Mouse (Mus musculus): ENCODE measurements around the gene Dcun1d2. TPM values are rescaled to one million over a fixed set of nuclear protein-coding genes. Genes with fewer than 3 reads are reported as not detected.
A peak's percentile ranks its signal among the peaks of the same experiment; 100 is the strongest.

The Dcun1d2 gene
- polyA plus RNA-seq, 1 experiment from 2014 or later: 33.5 TPM

DNA sequence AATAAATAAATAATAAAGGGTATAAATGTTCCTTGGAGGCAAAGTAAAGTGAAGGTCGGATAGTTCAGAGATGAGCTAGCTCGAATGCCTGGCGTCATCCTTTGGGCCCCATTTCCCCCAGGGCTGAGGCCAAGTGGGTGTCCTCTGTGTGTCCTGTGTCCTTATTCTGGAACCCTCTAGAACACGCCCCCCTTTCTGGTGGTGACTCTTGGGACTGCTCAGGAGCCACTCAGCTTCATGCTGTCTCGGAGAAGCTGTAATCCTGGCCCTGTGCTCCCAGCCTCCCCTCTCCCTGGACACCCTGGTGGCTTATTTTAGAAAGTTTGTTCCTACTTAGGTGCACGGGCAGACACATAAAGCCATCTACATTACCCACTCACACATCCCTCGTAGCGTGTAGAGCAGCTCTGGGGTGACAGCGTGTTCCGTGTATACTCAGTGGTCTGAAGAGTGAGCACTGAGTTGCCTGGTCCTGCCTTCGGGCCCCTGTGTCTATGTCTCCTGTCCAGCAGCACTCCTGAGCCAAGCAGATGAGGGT, 43.5 kb downstream of the Dcun1d2 start:
- H3K36me3 ChIP-seq: no peaks in the 10 kb centered on the region
- no peak overlapping the region for H3K4me3 ChIP-seq
- H3K27ac ChIP-seq (replicated peaks): no peak overlapping the region
- no peak overlapping the region for H3K9ac ChIP-seq
- no peak for ATAC-seq (ENCODE audit: low read depth)
- no peaks in the 10 kb centered on the region for H3K9me3 ChIP-seq
- H3K4me2 ChIP-seq: no peak overlapping the region
- H3K4me1 ChIP-seq (replicated peaks): no peaks in the 10 kb centered on the region
- H3K27me3 ChIP-seq: no peaks in the 10 kb centered on the region
- WGBS: 89% methylated on average over 11 of the region's 11 CpGs

DNA sequence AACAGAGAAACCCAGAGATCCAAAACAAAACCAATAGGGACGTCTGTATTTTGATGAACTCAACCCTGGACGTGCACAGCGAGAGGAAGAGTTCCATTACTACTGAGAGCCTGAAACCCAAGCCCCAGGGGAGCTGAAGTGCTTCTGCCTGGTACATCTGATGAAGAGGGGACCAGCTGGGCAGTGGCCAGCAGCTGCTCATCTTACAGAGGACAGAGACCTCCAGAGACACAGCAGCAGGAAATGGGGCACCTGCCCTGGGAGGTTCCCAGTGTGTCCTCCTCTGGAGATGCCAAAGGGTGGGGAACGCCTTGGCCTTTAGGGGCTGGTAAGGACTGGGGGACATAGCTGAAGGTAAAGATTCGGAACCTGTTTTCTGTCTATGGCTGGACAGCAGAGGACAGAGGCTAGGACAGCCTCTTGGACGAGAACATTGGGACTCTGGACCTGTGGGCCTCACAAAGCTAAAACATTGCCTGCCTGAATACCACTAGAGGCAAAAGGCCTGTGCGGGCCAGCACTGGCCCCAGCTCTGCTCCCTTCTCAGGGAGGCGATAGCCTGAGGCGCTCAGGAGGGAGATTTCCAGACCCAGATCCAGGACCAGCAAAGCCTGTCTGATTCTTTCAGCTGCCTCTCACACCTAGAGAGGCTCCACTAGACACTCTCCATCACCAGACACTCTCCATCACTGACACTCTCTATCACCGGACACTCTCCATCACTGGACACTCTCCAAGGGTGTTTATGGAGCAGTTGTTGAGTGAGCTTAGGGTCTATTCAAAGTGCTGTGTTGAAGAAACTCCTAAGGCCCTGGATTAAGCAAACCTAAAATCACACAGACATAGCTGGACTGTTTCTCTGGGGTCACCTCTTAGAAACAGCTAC, 44.7 kb downstream of the Dcun1d2 start:
- Histone ChIP-seq H3K4me1 (replicated peaks) (no peaks in the 10 kb centered on the region), H3K36me3 (no peaks in the 10 kb centered on the region), H3K27ac (replicated peaks) (no peak overlapping the region), H3K9ac (no peak overlapping the region), H3K4me2 (no peak overlapping the region), H3K9me3 (no peaks in the 10 kb centered on the region), H3K27me3 (no peaks in the 10 kb centered on the region), H3K4me3 (no peak overlapping the region)
- 84% methylated on average over 10 of the region's 10 CpGs for WGBS
- no peak for ATAC-seq (ENCODE audit: low read depth)

DNA sequence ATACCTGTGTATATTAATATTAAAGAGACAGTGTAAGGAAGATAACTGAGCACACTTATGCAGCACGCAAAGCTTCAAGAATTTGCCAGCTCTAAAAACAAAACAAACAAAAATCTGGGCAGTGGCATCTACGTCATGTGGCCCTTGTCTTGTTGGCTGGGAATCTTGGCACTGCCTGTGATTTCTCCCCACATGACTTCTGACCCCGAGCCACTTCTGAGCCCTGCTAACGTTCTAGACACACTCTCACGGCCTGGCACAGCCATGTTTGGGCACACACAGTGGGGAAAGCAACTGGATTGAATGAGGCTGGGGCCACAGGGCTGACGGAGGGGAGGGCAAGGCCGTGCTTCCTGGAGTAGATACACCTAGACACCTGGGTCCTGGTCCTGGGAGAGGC, 47.2 kb downstream of the Dcun1d2 start:
- Histone ChIP-seq H3K4me3 (no peak overlapping the region), H3K4me2 (no peak overlapping the region), H3K9me3 (no peaks in the 10 kb centered on the region), H3K36me3 (no peaks in the 10 kb centered on the region), H3K4me1 (replicated peaks) (no peaks in the 10 kb centered on the region), H3K9ac (no peak overlapping the region), H3K27me3 (no peaks in the 10 kb centered on the region), H3K27ac (replicated peaks) (no peak overlapping the region)
- WGBS: 82% methylated on average over 7 of the region's 7 CpGs
- ATAC-seq (ENCODE audit: low read depth): no peak

DNA sequence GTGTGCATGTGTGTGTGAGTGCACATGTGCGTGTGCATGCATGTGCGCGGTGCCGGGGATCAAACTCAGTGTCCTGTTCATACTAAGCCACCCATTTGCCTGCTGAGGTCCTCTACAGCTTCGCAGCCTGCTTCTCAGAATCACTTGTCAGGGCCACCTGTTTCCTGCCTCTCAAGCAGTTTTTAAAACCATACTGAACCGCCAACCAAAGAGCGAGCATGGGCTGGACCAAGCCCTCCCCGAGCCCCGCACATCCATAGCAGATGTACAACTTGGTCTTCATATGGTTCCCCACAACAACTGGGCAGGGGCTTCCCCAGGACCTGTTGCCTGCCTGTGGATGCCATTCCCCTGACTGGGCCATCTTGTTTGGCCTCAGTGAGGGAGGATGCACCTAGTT, 47.9 kb downstream of the Dcun1d2 start:
- Histone ChIP-seq H3K4me3 (no peak overlapping the region), H3K36me3 (no peaks in the 10 kb centered on the region), H3K27ac (replicated peaks) (no peak overlapping the region), H3K9me3 (no peaks in the 10 kb centered on the region), H3K9ac (no peak overlapping the region), H3K4me2 (no peak overlapping the region), H3K4me1 (replicated peaks) (no peaks in the 10 kb centered on the region), H3K27me3 (no peaks in the 10 kb centered on the region)
- no peak for ATAC-seq (ENCODE audit: low read depth)
- 89% methylated on average over 9 of the region's 9 CpGs for WGBS

DNA sequence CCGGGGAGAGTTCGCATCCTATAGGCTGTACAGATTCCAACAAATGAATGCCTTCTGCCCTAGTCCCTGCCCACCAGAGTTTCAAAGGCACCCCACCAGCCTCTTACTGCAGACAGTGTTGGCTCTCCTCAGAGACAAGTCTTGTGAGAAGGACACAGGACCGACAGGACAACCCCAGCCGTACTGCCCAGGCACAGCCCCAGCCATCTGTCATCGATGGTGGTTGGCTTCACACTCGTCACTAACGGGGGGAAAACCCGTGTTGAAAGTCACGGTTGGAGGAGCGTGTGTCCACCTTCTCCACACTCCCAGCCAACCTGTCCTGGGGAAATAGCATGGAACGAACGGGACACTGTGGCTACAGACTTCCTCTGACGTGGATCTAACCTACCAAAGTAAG, 53.1 kb downstream of the Dcun1d2 start:
- Histone ChIP-seq H3K4me3 (no peak overlapping the region), H3K9ac (no peak overlapping the region), H3K36me3 (no peaks in the 10 kb centered on the region), H3K27ac (replicated peaks) (no peak overlapping the region), H3K27me3 (peaks cover 2% of the 10 kb centered on the region; the same call in 1 of the 2 replicates), H3K4me2 (no peak overlapping the region), H3K9me3 (no peaks in the 10 kb centered on the region), H3K4me1 (replicated peaks) (no peaks in the 10 kb centered on the region)
- ATAC-seq (ENCODE audit: low read depth): no peak
- 94% methylated on average over 13 of the region's 13 CpGs for WGBS

DNA sequence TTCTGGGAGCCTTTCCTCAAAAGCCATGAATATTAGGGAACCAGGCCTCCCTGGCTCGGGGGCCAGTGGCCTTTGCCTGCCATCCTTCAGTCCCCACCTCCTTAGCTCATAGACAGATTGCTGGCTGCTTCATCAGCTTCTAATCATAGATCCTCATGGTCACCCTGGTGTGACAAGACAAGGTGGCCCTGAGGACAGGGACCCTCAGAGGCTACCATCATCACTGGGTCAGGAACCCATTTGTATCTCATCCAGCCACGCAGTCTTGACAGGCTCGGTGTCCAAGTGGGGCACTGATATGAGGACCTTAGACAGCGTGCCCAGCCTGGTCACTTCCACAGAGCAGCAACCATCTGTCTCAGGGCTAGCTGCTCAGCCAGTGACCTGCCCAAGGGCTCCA, 57.5 kb downstream of the Dcun1d2 start:
- Histone ChIP-seq H3K4me1 (replicated peaks) (peaks cover 14% of the 10 kb centered on the region; the same call in 1 of the 2 replicates), H3K27me3 (peaks cover 7% of the 10 kb centered on the region; the same call in 1 of the 2 replicates), H3K4me3 (no peak overlapping the region), H3K27ac (replicated peaks) (no peak overlapping the region), H3K9ac (no peak overlapping the region), H3K4me2 (no peak overlapping the region), H3K36me3 (no peaks in the 10 kb centered on the region), H3K9me3 (no peaks in the 10 kb centered on the region)
- no peak for ATAC-seq (ENCODE audit: low read depth)
- 91% methylated on average over 4 of the region's 4 CpGs for WGBS

DNA sequence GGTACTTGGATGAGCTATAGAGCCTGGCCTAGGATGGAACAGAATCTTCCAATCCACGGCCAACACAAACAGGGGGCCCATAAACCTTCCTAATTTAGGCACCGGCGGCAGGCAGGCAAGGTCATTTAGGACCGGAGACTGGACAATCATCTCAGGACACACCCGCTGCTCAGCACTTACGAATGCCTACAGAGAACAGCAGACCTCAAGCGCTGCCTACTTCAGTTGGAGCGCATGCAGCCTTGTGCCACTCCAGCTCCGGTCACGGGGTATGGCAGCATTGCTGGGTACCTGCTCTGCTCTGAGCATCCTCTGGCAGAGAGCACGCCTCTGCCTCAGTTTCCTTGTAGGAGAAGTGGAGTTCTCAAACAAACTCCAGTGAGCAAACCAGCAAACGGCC, 58.1 kb downstream of the Dcun1d2 start:
- Histone ChIP-seq H3K36me3 (no peaks in the 10 kb centered on the region), H3K4me3 (no peak overlapping the region), H3K4me2 (no peak overlapping the region), H3K9me3 (no peaks in the 10 kb centered on the region), H3K4me1 (replicated peaks) (peaks cover 14% of the 10 kb centered on the region; the same call in 1 of the 2 replicates), H3K9ac (no peak overlapping the region), H3K27me3 (peaks cover 7% of the 10 kb centered on the region; the same call in 1 of the 2 replicates), H3K27ac (replicated peaks) (no peak overlapping the region)
- 46% methylated on average over 12 of the region's 12 CpGs for WGBS
- no peak for ATAC-seq (ENCODE audit: low read depth)

DNA sequence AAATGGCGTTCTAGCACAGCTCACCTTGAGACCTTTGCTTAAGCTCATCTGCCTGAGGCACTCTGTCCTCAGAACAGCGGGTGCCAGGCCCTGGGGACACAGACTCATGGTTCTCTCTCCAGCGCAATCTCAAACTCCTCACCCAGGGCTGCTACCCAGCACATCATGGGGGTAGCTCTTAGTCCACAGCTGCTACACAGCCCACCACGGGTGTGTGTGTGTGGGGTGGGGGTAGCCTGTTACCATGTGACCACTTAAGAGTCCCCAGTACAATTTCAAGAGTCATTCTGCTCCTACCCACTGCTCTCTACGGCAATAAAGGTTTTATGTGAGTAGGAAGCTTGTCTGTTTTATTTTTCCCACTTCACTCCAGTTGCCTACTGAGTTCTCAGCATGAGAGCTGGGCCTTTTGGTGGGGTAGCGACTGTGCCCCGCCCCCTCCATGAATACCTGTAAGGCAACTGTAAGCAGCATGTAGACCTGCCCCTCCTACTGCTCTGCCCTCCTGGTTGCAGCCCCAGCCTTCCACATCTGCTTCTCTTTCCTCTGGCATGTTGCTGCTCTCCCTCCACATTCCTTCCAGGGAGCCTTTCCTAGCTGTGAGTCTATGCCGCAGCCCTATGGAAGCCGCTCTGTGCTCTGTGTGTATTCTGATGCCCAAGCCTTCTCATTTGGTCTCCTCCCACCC, 58.9 kb downstream of the Dcun1d2 start:
- WGBS: 29% methylated on average over 9 of the region's 9 CpGs
- ATAC-seq (ENCODE audit: low read depth): 0 out of 2 replicates have a peak, but pooled peaks have one; percentile 19
- peaks cover 14% of the 10 kb centered on the region; the same call in 1 of the 2 replicates for H3K4me1 ChIP-seq (replicated peaks)
- H3K36me3 ChIP-seq: no peaks in the 10 kb centered on the region
- H3K9me3 ChIP-seq: no peaks in the 10 kb centered on the region
- H3K27me3 ChIP-seq: peaks cover 7% of the 10 kb centered on the region; the same call in 1 of the 2 replicates
- H3K4me2 ChIP-seq: no peak overlapping the region
- no peak overlapping the region for H3K4me3 ChIP-seq
- no peak overlapping the region for H3K27ac ChIP-seq (replicated peaks)
- H3K9ac ChIP-seq: no peak overlapping the region

DNA sequence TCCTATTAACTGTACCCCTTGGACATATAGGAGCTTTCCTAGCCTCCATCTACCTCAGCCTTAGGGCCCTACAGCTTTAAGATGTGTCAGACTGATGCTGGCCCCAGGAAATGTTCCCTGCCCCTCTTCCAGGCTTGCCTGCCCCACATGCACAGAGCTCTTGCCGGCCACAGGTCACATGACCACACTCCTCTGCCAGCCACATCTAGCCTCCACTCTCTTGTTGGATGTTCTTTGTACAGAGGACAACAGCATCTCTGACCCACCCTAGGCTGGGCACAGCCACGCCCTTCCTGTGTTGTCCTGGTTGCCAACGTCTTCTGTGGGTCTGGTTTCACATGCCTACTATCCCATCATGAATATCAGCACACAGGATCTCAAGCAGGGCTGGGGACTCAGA, 60.7 kb downstream of the Dcun1d2 start:
- no peak overlapping the region for H3K27ac ChIP-seq (replicated peaks)
- no peak overlapping the region for H3K4me2 ChIP-seq
- H3K27me3 ChIP-seq: peaks cover 7% of the 10 kb centered on the region; the same call in 1 of the 2 replicates
- no peaks in the 10 kb centered on the region for H3K9me3 ChIP-seq
- 76% methylated on average over 3 of the region's 3 CpGs for WGBS
- peaks cover 14% of the 10 kb centered on the region; the same call in 1 of the 2 replicates for H3K4me1 ChIP-seq (replicated peaks)
- H3K36me3 ChIP-seq: no peaks in the 10 kb centered on the region
- ATAC-seq (ENCODE audit: low read depth): no peak
- H3K4me3 ChIP-seq: no peak overlapping the region
- no peak overlapping the region for H3K9ac ChIP-seq

DNA sequence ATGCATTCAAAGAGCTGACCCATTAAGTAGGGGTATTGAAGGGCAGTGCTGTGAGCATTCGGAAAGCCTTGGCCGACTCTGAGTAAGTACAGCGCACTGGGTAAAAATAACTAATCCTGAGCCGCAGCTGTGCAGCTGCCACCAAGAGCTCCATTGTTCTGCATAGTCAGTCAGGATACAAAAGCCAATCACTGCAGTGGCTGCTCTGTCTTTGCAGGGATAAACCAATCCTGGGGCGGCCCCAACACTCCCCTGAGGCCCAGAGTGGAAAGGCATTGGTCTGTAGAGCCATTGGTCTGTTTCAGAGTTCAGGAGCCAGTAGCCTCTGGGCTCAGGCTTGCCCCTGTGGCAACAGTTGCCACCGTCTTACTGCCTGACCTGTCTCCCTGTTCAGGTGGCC, 61.6 kb downstream of the Dcun1d2 start:
- Histone ChIP-seq H3K4me2 (no peak overlapping the region), H3K36me3 (no peaks in the 10 kb centered on the region), H3K27ac (replicated peaks) (no peak overlapping the region), H3K9ac (no peak overlapping the region), H3K27me3 (peaks cover 7% of the 10 kb centered on the region; the same call in 1 of the 2 replicates), H3K9me3 (no peaks in the 10 kb centered on the region), H3K4me3 (no peak overlapping the region), H3K4me1 (replicated peaks) (peaks cover 14% of the 10 kb centered on the region; the same call in 1 of the 2 replicates)
- ATAC-seq (ENCODE audit: low read depth): no peak
- 54% methylated on average over 6 of the region's 6 CpGs for WGBS

DNA sequence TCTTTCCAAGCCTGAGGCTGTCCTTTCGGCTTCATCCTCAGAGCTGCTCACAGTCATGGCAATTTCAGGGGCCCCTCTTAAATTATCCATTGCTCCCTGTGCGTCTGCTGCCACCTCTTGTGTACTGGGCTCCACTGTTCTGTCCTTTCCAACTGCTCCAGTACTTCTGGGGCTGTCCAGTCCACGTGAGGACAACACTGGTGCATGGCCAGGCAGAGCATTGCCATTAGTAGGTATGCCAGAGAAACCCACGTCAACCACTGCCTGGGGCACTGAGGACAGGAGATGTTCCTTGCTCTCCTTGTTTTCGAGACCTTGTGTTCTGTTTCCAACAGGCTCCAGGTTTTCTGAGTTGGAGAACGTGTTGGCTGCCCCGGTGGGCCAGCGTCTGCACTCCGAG, 63.5 kb downstream of the Dcun1d2 start:
- Histone ChIP-seq H3K27me3 (0 out of 2 replicates have a peak, but pooled peaks cover under 1% of the 10 kb centered on the region), H3K9ac (no peak overlapping the region), H3K36me3 (no peaks in the 10 kb centered on the region), H3K27ac (replicated peaks) (no peak overlapping the region), H3K4me2 (no peak overlapping the region), H3K4me3 (no peak overlapping the region), H3K4me1 (replicated peaks) (peaks cover 12% of the 10 kb centered on the region; the same call in 1 of the 2 replicates), H3K9me3 (no peaks in the 10 kb centered on the region)
- ATAC-seq (ENCODE audit: low read depth): no peak
- WGBS: 81% methylated on average over 9 of the region's 9 CpGs

DNA sequence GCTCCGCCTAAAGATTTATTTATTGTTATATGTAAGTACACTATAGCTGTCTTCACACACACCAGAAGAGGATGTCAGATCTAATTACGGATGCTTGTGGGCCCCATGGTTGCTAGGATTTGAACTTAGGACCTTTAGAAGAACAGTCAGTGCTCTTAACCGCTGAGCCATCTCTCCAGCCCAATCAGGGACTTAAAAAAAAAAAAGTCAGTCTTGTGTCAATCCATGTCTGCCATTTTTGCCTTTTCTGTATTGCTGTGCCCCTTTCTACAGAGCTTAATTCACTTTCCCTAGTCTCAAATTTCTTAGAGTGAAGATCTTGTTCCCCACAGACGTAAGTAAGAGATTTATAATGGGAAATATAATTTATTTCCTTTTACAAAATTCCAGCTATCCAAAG, 69.5 kb downstream of the Dcun1d2 start:
- Histone ChIP-seq H3K9me3 (no peaks in the 10 kb centered on the region), H3K36me3 (no peaks in the 10 kb centered on the region), H3K27me3 (no peaks in the 10 kb centered on the region), H3K4me2 (no peak overlapping the region), H3K4me3 (no peak overlapping the region), H3K4me1 (replicated peaks) (peaks cover 4% of the 10 kb centered on the region; the same call in 1 of the 2 replicates), H3K27ac (replicated peaks) (no peak overlapping the region), H3K9ac (no peak overlapping the region)
- 77% methylated on average over 4 of the region's 4 CpGs for WGBS
- no peak for ATAC-seq (ENCODE audit: low read depth)

Measured in neural tube, embryonic 13.5 days (tissue).